Mouse (Mus musculus) olfactory bulb, adult 2 months (tissue): ENCODE data around the gene Mthfr. TPM values are rescaled to one million over a fixed set of nuclear protein-coding genes. Genes with fewer than 3 reads are reported as not detected.

ENCODE experiments used
- H3K27ac ChIP-seq: fragments of 200-500 bp; 2 replicates; pipeline ENCODE4 v1.5.1; 2012; ENCODE audit warnings: low read depth, low read length; ENCODE audit not compliant: insufficient read depth
- H3K4me1 ChIP-seq: fragments of 200-500 bp; 2 replicates; pipeline ENCODE4 v1.6.1; 2012; ENCODE audit warnings: low read length; ENCODE audit not compliant: control insufficient read depth, insufficient read depth
- H3K4me3 ChIP-seq: fragments of 200-500 bp; 2 replicates; pipeline ENCODE4 v1.5.1; 2012; ENCODE audit warnings: mild to moderate bottlenecking, low read depth, low read length, moderate library complexity; ENCODE audit not compliant: insufficient read depth
- CTCF ChIP-seq: fragments of 200-500 bp; IDR thresholded peaks from 2 replicates; pipeline ENCODE4 v1.5.1; 2012; ENCODE audit warnings: low read depth, mild to moderate bottlenecking, low read length, moderate library complexity; ENCODE audit not compliant: insufficient read depth
- POLR2A ChIP-seq: fragments of 200-500 bp; IDR thresholded peaks from 2 replicates; pipeline ENCODE4 v1.6.1; 2012; ENCODE audit warnings: mild to moderate bottlenecking, low read depth, low read length, moderate library complexity; ENCODE audit not compliant: insufficient read depth
- WGBS: fragments of 180-500 bp; shearing (Covaris S2); methylation state at CpG from one replicate; pipeline ENCODE4 v1.1.7; 2018; 5-methylcytosine and 5-hydroxymethylcytosine counted together
- polyA plus RNA-seq: library from polyadenylated mRNA; stranded (reverse); fragments of >200 nt; gene quantifications from 2 replicates; pipeline ENCODE4 v1.2.4, GENCODE M21; 2012; ENCODE audit warnings: low replicate concordance; ENCODE audit not compliant: missing spikeins, insufficient read depth, insufficient read length

Gene Mthfr
- polyA plus RNA-seq, result not detected in 2 replicates

DNA sequence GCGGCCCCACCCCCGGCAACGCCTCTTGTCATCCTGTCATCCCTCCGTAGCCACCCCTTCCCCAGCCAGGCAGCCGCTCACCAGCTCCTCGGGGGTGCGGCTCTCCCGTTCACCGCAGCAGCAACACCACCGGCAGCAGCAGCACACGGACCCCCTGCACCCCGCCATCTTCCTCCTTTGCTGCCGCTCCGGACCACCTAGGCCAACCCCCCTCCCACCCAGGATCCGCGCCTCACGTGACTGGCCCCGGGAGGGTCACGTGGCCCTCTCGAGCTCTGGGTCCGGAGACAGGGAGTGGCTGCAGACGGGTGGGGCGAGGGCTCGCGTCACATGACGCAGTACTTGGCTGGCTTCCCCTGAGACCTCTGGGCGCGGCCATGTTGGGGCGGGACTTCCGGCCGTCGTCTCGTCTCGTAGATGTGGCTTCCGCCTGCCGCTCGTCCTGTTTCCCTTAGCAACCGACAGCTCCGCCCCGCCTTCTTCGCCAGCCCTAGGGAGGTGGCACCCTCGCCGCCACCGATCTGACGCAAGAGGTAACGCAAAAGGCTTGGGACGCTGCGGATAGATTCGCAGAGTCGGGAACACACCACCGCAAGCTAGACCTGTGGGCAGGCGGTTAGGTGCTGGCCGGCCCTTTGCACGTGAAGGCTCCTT is at the start of gene Mthfr, which contains the start of gene Clcn6:
Gene Mthfr, plus strand, starts transcription at position 478 of the 654 bp plus-strand sequence.
Gene Clcn6, minus strand, starts transcription at position 222 of the 654 bp plus-strand sequence.
- Histone ChIP-seq H3K4me1 (peaks cover 24% of the 10 kb centered on the region), H3K27ac (peak within 1 kb of the TSS; percentile 65), H3K4me3 (peak within 1 kb of the TSS; percentile 77)
- TF ChIP-seq CTCF (no peak), POLR2A (peak; percentile 83)
- under 1% methylated on average over 54 of the region's 54 CpGs for WGBS

DNA sequence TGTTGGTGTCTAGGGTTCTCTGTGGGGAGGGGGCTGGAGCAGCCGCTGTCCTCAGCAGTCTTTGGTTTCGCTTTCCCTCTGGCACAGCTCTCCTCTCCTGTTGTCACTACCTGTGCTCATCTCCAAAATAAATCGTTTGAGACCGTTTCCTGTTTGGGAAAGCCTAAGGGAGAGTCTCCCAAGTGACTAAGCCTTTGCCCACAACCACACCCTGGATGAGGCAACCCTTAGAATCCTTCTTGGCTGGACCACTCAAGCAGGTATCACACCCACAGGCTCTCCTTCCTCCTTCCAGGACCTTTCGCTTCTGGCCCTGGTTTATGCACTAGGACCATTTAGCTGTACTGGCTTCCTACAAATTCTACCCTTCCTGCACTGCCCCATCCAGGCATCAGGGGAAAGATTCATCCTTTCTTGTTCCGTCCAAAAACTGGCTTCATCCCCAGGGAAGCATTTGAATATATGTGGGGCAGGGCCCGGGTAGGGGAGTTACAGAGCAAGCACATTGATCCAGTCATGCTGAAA is 45.2 kb upstream of the Mthfr start:
- no peak for TF ChIP-seq CTCF
- TF ChIP-seq POLR2A, result no peak
- H3K27ac ChIP-seq, result no peak overlapping the region
- peaks cover 2% of the 10 kb centered on the region; the same call in 1 of the 2 replicates for H3K4me1 ChIP-seq
- WGBS, result 63% methylated on average over 7 of the region's 7 CpGs
- no peak overlapping the region for H3K4me3 ChIP-seq

GRCm38 (mm10) chr4:147995311-147995710 is 43.6 kb upstream of the Mthfr start:
- TF ChIP-seq POLR2A (no peak), CTCF (no peak)
- no peak overlapping the region for H3K4me3 ChIP-seq
- peaks cover 17% of the 10 kb centered on the region for H3K4me1 ChIP-seq
- 70% methylated on average over 3 of the region's 3 CpGs for WGBS
- H3K27ac ChIP-seq, result no peak overlapping the region

- 34% methylated on average over 12 of the region's 12 CpGs for WGBS
- Histone ChIP-seq H3K27ac (peak within 1 kb of the TSS; percentile 60), H3K4me3 (peak within 1 kb of the TSS; percentile 1; the same call in 1 of the 2 replicates), H3K4me1 (peaks cover 31% of the 10 kb centered on the region)
- TF ChIP-seq POLR2A, result no peak
- TF ChIP-seq CTCF, result no peak
Measured at GRCm38 (mm10) chr4:148000202-148000772, 38.6 kb upstream of the Mthfr start, which contains the start of gene Nppa. TSS of gene Nppa (plus strand) at chr4:148000722.

- peak overlapping the region; percentile 60 for H3K27ac ChIP-seq
- peak overlapping the region; percentile 1; the same call in 1 of the 2 replicates for H3K4me3 ChIP-seq
- peaks cover 31% of the 10 kb centered on the region for H3K4me1 ChIP-seq
- TF ChIP-seq CTCF (no peak), POLR2A (0 out of 2 replicates have a peak, but pooled peaks have one; percentile 11)
- 63% methylated on average over 17 of the region's 17 CpGs for WGBS
Measured at GRCm38 (mm10) chr4:148001013-148001789, 37.7 kb upstream of the Mthfr start.

DNA sequence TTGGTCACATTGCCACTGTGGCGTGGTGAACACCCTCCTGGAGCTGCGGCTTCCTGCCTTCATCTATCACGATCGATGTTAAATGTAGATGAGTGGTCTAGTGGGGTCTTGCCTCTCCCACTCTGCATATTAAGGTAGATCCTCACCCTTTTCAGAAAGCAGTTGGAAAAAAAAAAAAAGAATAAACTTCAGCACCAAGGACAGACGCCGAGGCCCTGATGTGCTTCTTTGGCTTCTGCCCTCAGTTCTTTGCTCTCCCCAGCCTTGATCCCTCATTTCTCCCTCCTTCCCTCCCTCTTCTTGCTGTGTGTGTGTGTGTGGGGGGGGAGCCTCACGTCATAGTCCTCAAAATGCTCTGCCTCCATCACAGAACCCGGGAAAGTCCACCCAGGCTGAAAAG is 37.0 kb upstream of the Mthfr start:
- Histone ChIP-seq H3K4me1 (peaks cover 31% of the 10 kb centered on the region), H3K4me3 (no peak overlapping the region), H3K27ac (peak overlapping the region; percentile 60)
- TF ChIP-seq CTCF (no peak), POLR2A (no peak)
- WGBS, result 35% methylated on average over 8 of the region's 8 CpGs

DNA sequence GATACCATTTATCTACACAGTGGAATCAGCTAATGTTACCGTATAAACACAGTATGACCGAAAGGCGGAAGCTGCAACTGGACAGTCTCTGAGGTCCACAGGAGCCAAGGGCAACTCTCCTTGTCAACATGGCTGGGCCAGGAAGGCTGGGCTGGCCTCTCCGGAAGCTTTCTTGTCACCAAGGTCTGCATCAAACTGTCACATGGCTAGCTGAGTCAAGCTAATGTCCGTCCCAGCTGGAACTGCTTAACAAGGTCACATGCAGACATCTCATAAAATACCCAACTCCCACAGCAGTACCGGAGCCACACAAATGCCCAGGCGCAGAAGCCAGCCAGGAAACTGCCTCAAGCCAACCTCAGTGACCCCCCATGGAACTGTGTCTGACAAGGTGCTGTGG is 34.5 kb upstream of the Mthfr start:
- Histone ChIP-seq H3K27ac (no peak overlapping the region), H3K4me1 (peaks cover 22% of the 10 kb centered on the region), H3K4me3 (no peak overlapping the region)
- WGBS, result 90% methylated on average over 7 of the region's 7 CpGs
- TF ChIP-seq CTCF (no peak), POLR2A (no peak)

- H3K4me3 ChIP-seq, result no peak overlapping the region
- no peaks in the 10 kb centered on the region for H3K4me1 ChIP-seq
- WGBS, result 52% methylated on average over 4 of the region's 4 CpGs
- TF ChIP-seq CTCF (peak; percentile 69; the same call in 1 of the 2 replicates), POLR2A (no peak)
- H3K27ac ChIP-seq, result no peak overlapping the region
Measured at GRCm38 (mm10) chr4:148008412-148008811, 30.5 kb upstream of the Mthfr start.
